Mouse (Mus musculus): ENCODE measurements around the gene Trit1.
"Not testable (repeated sequence)": the region's sequence is repeated elsewhere in the genome, so short reads cannot be mapped to it uniquely, and the experiment has no call there.

The Trit1 gene

DNA sequence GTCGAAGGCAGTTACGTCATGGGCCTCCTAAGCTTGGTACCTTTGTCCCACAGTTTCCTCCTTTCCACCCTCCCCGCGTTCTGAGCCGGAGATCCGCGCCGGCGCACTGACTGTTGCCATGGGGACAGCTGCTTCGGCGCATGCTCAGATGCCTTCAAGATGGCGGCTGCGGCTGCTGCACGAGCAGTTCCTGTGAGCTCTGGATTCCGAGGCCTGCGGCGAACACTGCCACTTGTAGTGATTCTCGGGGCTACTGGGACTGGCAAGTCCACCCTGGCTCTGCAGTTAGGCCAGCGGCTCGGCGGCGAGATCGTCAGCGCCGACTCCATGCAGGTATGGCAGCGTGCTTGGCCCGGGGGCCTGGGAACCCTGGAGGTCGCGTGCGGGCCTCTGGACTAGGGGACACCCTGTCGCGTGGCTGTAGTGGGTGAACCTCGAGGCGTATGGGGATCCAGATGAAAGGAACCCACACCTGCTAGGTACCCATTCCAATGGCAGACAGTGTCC lies at the start of gene Trit1:
Gene Trit1, plus strand, starts transcription at position 147 of the 507 bp plus-strand sequence.
- DNase-seq: peak; percentile 94 to 96

DNA sequence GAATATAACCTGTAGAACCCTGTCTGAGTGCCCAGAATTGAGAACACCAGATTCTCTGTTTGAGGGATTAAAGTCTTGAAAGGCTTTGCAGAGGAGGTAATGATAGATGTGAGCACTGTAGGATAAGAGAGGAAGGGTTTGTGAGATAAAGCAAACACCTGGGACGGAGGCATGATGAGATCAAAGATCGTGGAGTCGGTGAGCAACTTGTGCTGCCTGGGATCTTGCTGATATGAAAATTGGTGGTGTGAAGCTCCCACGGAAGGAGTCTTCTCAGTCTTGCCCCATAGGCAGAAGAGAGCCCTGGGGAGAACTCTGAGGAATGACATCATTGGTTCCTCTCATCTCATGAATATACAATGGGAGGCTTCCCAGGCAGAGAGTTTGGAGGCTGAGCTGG lies 48.3 kb upstream of the Trit1 start:
- peak; percentile 15 to 42 for DNase-seq

DNA sequence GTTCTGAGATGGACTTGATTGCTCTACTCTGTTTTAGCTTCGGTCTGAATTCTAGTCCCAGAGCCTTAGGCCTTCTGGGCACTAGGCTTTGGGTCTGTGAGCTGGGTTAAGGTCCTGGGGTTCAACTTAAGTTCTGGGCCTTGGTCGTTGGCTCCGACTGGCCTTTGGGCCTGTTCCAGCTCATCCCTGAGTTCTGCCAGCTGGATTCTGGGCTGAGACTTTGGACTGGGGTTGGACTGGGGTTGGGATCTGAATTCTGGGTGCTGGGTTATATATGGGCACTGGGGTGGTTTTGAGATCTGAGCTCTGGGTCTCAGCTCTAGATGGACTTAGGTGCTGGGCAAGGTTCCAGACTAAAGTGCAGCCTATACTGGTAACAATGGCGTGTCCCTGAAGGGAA lies 45.2 kb upstream of the Trit1 start:
- DNase-seq: no peak

DNA sequence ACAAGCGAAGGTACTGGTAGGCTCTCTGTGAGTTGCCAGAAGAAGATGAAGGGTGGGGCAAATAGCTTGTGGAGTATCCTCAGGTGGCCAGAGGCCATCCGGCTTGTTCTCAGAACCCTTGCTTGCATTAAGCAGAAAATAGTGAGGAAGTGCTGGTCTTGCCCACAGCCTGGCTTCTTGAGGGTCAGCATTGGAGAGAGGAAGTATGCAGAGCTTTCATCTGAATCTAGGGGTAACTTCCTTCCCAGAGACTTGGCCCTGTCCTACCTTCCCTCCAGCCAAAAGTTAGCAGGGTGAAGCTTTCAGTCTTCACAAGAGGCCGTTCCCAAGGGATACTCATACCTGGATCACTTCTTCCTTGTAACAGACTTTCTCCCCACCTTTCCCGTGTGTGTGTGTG lies 44.8 kb upstream of the Trit1 start:
- no peak for DNase-seq

DNA sequence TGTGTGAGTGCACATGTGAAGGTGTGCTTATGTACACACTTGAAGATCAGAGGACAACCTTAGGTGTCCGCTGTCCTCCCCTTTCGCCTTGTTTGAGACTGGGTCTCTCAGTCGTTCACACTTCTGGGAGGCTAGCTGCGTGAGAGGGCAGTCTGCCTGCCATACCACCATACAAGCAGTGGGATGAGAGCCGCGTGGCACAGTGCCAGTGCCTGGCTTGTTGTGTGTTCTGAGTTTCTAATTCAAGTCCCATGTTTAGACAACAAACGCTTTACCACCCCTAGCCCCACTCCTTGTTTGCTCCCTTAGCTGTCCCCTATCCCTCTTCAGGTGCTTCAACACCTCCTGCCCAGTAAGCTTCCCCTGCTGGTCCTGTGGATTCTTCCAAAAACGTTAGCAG lies 44.3 kb upstream of the Trit1 start:
- no peak for DNase-seq

DNA sequence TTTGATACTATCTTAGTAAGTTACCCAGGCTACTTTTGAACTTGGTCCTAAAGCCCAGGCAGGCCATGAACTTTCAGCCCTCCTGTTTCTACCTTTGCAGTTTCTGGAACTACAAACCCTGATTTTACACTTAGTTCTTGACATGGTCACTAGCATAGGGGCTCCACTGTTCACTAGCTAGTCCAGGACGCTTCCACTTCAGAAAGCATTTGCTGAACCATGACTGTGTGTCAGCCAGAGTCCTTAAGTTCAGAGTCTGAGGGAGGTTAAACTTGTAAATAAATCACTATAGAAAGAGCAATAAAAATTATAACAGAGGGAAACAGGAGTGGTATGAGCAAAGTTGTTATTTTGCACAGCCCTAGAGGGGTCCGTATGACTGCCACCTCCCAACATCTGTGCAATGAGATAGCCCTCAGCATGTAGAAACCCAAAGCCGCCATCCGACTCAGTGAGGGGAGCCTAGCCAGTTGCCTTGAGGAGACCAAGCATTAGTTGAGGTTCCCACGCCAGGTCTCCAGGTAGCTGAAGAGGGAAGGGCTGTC lies 41.3 kb upstream of the Trit1 start:
- DNase-seq: no peak

DNA sequence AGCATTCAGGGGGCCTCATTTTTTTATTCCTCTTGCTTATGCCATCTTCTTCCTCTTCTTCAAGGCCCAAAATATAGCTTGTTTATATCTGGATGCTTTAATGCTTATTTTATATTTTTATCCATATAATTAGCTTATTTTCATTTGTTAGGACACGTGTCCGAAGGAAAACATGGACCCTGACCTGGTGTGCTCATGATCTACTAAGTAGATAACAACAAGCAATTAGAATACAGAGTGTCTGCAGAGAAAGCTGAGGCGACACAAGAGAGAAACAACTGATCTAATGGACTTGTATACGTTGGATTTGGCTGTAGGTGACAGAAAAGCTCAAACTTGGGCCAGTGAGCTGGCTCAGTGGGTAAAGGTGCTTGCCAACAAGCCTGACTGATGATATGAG lies 39.5 kb upstream of the Trit1 start:
- DNase-seq: no peak

DNA sequence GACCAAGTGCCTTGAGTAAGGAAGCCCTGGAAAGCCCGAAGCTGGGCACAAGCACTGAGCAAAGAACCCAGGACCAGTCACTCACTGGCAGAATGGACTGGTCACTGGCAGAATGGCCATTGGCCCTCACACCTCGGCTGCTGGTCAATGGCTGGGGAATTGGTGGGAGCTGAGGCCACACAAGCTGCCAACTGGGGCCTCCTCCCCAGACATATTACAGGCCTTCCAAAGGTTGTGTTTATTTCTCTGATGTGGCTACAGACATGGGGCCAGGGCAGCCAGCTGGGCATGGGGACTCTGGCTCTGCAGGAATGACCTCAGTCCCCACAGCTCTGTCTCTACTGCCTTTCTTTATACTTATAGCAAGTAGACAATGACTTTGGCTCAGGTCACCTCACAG lies 37.5 kb upstream of the Trit1 start:
- DNase-seq: no peak

DNA sequence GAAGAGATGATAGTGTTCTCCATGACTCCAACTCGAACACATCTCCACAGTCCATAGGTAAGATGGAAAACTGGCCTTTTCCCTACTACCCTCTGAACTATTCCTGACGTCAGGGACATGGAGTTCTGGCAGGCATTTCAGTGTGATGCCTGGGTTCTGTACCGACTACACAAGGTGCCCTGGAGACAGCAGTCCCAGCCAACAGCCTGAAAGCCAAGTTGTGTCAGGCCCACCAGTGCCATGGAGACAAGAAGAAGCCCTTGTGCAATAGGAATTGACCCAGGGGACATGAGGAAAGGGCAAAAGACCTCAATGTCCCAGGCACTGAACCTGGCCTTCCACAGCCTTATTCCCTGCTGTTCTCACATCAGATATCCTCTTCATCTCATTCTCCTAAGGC lies 36.6 kb upstream of the Trit1 start:
- DNase-seq: no peak

DNA sequence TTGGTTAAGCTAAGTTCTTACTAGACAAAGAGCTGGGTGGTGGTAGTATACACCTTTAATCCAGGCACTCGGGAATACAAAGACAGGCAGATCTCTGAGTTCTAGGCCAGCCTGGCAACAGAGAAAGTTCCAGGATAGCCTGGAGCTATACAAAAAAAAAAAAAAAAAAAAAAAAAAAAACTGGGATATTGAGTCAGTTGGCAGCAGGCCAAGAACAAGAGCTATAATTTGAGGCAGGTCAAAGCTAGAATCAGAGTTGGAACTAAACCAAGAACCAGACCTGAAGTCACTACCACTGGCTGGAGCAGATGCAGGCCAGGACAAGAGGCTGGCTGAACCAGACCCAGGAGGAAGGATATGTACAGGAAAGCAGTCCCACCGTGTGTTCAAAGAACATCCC lies 35.7 kb upstream of the Trit1 start:
- no peak for DNase-seq

DNA sequence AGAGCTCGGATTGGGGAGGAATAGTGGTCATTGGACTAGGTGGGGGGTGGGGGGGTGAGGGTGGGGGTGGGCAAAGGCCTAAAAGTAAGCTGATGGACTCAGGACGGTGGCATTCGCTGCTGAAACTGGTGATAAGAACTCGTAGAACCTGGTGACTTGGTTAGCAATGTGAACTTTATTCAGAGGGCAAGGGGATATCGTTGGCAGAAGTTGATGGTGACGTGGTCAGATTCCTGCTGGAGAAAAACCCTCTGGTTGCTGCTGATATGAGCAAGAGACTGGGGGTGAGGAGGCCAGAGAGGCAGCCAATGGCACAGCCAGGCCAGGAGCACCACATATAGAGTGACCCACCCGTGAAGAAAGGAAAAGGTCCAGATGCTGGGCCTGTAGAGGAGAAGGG lies 35.2 kb upstream of the Trit1 start:
- DNase-seq: no peak

DNA sequence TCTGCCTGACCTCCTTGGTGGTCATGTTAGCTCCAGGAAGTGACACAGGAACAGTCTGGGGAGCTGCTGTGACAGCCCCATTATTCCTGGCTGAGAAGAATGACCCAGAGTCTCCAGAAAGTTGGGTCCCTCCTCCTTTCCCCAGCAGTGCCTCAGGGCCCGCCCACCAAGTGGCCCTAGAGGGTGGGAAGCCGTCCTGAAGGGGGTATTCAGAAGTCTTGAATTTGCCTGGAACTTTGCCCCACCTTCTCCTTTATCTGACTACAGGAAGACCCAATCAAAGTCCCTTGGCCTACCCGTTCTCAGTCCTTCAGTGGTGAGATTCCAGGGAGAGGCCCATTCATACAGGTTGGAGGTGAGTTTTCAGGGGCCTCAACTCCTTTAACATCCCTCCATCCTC lies 34.5 kb upstream of the Trit1 start:
- DNase-seq: no peak

DNA sequence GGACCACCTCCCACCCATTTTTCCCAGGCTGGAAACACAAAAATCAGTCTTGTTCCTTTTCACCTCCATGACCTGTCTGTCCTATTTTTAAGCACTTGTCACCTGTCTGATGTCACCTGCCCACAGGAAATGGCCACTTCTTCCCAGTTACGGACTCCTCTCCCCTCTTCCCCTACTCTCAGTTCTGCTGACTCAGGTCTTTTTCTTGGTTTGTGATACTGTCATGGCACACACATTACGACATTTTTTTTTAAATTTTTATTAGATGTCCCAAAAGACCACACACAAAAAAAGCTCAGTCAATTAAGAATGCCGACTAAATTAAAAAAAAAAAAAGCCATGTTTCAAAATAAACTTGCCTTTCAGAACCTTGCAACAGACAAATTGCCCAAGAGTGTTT lies 33.9 kb upstream of the Trit1 start:
- DNase-seq: no peak

DNA sequence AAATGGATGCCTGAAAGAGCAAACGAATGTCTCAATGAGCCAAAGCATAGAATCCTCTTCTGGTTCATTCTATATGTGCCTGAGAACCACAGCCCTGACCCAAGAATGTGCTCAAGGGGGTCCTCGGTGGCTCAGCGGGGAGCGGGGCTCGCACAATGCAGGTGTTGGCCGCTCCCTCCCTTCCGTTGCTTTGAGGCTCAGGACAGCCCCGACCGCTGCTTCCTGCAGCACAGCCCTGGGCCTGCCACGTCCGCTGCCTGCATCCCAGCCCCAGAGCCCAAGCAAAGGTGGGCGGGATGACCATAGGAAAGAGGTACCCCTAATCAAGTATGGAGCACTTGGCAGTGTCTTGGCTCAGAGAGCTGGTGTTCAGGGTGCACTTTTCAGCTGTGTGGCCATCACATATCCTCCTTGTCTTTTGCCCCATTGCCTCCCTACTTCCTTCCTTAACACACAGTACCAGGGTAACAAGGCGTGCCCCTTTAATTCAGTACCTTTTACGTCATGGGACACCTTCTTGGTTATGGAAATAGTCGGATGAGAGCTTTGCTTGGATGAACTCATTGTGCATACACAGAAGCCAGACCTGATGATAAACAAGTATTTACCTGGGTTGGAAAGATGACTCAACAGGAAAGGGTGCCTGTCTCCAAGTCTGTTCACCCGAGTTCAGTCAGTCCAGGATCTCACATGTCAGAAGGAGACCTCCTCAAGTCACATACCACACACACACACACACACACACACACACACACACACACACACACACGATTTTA lies 32.7 kb upstream of the Trit1 start:
- peak; percentile 54 to 62 for DNase-seq

DNA sequence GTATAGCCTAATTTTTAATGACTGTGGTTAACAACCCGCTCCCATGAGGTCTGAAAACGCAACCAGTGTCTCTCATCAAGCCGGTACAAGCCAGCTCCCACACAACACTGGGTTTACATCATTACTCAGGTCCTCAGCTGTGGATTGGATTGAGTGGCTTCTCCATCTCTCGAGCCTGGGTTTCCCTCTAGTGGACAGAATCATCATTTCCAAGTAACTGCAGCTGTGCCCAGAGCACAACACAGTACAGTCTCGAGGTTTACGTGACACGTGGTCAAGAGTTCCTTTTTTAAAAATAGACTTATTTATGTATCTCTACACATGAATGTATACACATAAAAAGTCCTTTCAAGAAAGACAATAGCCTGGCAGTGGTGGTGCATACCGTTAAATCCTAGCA lies 31.3 kb upstream of the Trit1 start:
- peak; percentile 43 to 55 for DNase-seq

DNA sequence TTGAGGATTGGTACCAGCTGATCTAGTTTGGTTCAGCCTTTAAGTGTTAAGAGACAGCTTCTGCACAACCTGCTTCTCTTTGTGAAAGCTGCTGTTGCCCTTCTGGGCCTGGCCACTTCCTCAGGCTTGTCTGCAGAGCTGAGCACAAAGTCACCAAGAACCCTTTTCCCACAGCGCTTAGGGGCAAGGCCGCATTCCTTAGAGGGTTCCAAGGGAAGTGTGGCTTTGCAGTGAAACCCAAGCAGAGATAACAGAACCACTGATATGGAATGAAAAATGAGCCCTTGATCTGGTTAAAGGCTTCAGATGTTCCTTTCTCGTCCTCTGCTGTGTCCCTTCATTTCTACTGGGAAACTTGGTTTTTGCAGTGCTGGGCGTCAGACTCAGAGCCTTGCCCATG lies 29.0 kb upstream of the Trit1 start:
- DNase-seq: no peak

DNA sequence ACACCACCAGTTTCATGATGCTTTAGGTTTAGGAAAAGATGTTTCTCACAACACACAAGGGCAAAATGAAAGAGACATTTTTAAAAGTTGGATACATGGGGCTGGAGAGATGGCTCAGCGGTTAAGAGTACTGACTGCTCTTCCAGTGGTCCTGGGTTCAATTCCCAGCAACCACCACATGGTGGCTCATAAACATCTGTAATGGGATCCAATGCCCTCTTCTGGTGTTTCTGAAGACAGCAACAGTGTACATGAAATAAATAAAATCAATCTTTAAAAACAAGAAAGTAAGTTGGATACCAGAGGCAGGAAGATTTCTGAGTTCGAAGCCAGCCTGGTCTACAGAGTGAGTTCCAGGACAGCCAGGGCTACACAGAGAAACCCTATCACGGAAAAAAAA lies 28.4 kb upstream of the Trit1 start:
- DNase-seq: not testable (repeated sequence)

DNA sequence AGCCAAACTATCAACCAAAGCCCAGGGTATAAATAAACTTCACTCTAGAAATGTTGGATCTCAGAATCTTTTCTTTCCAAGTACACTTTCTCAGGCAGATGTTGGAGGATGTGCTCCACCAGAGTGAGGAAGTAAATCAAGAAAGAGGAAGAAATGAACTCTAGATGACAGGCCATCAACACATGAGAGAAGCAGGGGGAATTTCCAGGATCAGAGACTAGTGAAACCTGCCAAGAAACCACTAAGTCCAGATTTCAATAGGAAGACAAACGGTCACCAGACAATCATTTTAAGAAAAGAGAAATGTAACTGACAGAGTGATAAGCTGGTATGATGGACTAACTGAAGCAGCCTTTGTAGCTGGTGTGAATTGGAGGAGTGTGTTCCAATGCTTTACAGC lies 25.2 kb upstream of the Trit1 start:
- DNase-seq: no peak

DNA sequence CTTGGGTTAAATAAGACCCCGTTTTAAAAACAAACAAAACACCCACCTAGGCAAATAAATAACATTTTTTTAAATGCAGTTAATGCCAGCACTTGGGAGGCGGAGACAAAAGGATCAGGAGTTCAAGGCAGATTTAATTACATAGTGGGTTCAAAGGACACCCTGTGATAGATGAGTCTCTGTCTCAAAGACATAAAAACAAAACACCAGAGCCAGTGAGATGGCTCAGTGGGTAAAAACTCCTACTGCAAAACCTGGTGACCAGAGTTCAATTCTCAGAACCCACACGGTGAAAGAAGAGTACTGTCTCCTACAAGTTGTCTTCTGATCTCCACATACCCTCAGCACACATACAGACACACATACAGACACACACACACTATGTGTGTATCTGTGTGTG lies 24.1 kb upstream of the Trit1 start:
- DNase-seq: no peak

DNA sequence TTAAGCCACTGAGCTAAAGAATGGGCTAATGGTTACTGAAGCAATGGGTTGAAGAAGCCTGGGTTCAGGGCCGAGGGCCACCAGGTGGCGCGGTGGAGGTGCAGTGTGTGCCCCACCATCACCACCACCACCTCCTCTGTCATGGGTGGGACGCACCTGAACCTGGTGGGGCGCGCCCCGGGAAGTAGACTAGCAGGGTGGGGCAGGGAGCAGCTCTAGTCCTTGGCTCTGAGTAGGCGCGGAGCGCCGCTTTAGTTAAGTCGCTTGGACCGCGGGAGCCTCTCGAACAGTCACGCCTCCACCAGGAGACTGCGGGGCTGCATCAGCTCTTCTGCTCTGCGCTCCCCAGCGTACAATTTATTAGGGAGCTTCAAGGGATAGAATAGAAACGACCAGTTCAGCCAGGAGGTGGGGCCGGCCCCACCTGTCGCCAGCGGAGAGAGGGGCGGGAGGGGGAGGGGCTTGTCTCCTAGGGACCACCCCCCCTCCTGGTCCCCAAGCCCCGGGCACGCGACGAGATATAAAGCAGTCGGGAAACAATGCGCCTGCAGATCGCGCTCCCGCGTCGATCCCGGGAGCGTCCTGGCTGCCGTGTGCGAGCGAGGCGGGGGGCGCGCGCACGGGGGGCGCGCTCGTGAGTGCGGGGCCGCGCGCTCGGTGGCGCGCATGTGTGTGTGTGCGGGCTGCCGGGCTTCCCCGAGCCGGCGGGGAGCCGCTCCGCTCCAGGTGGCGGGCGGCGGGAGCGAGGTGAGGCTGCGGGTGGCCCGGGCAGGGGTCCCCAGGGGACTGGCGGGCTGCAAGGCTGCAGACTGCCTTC lies 20.8 kb upstream of the Trit1 start, which contains the start of gene Mycl:
Gene Mycl, plus strand, starts transcription at position 249 of the 817 bp plus-strand sequence.
- peak; percentile 86 to 88 for DNase-seq

DNA sequence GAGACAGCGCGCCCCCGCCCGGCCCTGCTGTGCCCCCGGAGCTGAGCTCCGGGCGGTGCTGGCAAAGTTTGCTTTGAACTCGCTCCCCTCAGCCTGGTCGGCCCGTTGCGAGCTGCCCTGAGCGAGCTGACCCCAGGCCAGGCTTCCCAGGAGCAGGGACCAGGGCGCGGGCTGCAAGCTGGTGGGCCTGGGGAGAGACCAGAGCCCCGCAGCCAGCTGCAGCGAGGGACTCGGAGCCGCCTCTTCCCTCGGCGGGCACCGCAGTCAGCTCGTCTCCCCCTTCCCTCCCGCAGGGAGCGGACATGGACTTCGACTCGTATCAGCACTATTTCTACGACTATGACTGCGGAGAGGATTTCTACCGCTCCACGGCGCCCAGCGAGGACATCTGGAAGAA lies 20.2 kb upstream of the Trit1 start:
- peak; percentile 53 to 56 for DNase-seq

DNA sequence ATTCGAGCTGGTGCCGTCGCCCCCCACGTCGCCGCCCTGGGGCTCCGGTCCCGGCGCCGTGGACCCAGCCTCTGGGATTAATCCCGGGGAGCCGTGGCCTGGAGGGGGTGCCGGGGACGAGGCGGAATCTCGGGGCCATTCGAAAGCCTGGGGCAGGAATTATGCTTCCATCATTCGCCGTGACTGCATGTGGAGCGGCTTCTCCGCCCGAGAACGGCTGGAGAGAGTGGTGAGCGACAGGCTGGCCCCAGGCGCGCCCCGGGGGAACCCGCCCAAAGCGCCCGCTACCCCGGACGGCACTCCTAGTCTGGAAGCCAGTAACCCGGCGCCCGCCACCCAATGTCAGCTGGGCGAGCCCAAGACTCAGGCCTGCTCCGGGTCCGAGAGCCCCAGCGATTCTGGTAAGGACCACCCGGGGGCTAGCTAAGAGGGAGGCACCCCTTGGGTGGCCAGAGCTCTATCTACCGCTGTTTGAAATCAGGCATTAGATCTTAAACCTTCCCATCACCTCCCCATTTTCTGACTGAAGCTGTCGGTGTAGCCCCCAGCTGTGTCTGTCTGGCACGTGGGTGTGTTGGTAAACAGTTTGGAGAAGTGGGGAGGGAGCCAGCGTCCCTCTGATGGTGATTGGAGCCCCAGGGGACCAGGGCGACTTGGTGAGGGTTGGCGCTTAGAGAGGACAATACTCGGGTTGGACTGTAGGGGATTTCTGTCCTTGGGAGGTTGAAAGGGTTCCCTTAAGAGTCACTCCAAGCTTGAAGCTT lies 19.6 kb upstream of the Trit1 start:
- peak in 1 of 2 experiments; percentile 24 for DNase-seq

All from thymus, postnatal 36 days (tissue).